Mouse (Mus musculus) limb, embryonic 10.5 days (tissue): ENCODE data around the gene Rreb1. TPM values are rescaled to one million over a fixed set of nuclear protein-coding genes. Genes with fewer than 3 reads are reported as not detected.

Source experiments
- DNase-seq: peaks from one replicate; pipeline ENCODE4 v3.0.0-alpha.2; 2017; ENCODE audit warnings: low spot score
- H3K27ac ChIP-seq: fragments of 300-500 bp; sonication (generic); 2 replicates; pipeline ENCODE4 v1.5.1; 2016; ENCODE audit warnings: mild to moderate bottlenecking
- H3K27me3 ChIP-seq: fragments of 300-500 bp; sonication (generic); 2 replicates; pipeline ENCODE4 v1.6.1; 2016; ENCODE audit warnings: low read depth, mild to moderate bottlenecking; ENCODE audit not compliant: poor library complexity, severe bottlenecking
- H3K36me3 ChIP-seq: fragments of 300-500 bp; sonication (generic); 2 replicates; pipeline ENCODE4 v1.6.1; 2016; ENCODE audit warnings: mild to moderate bottlenecking, moderate library complexity
- H3K4me1 ChIP-seq: fragments of 300-500 bp; sonication (generic); 2 replicates; pipeline ENCODE4 v1.6.1; 2016
- H3K4me3 ChIP-seq: fragments of 300-500 bp; sonication (generic); 2 replicates; pipeline ENCODE4 v1.5.1; 2016; ENCODE audit warnings: mild to moderate bottlenecking, moderate library complexity
- H3K9me3 ChIP-seq: fragments of 300-500 bp; sonication (generic); replicated peaks from 2 replicates; pipeline ENCODE4 v1.6.1; 2016; ENCODE audit warnings: mild to moderate bottlenecking
- WGBS: fragments of 180-500 bp; shearing (Covaris S2); methylation state at CpG from one replicate; pipeline ENCODE4 v1.1.7; 2016; 5-methylcytosine and 5-hydroxymethylcytosine counted together
- polyA plus RNA-seq: library from polyadenylated mRNA; unstranded; fragments of >200 nt; fragmentation: Nextera tagmentation; extraction: Ambion mirVana; gene quantifications from 2 replicates; pipeline ENCODE4 v1.2.1, GENCODE M21; 2016

Gene Rreb1
- polyA plus RNA-seq, 1 experiment from 2014 or later = 5.4 TPM

GRCm38 (mm10) chr13:37944306-37944705, 166.1 kb downstream of the Rreb1 start:
- DNase-seq = no peak
- H3K27ac ChIP-seq = no peak overlapping the region
- 88% methylated on average over 1 of the region's 1 CpGs for WGBS
- no peak overlapping the region for H3K4me3 ChIP-seq
- H3K9me3 ChIP-seq = no peaks in the 10 kb centered on the region
- H3K36me3 ChIP-seq = peaks cover 25% of the 10 kb centered on the region
- no peaks in the 10 kb centered on the region for H3K4me1 ChIP-seq
- no peaks in the 10 kb centered on the region for H3K27me3 ChIP-seq

GRCm38 (mm10) chr13:37945392-37945791, 167.2 kb downstream of the Rreb1 start:
- H3K4me1 ChIP-seq = no peaks in the 10 kb centered on the region
- DNase-seq = no peak
- 87% methylated on average over 8 of the region's 8 CpGs for WGBS
- no peaks in the 10 kb centered on the region for H3K27me3 ChIP-seq
- H3K4me3 ChIP-seq = no peak overlapping the region
- H3K9me3 ChIP-seq = no peaks in the 10 kb centered on the region
- no peak overlapping the region for H3K27ac ChIP-seq
- H3K36me3 ChIP-seq = peaks cover 30% of the 10 kb centered on the region

- Histone ChIP-seq H3K4me1 (no peaks in the 10 kb centered on the region), H3K36me3 (peaks cover 30% of the 10 kb centered on the region)
- WGBS = 27% methylated on average over 6 of the region's 6 CpGs
Observed at GRCm38 (mm10) chr13:37946734-37947133, 168.5 kb downstream of the Rreb1 start.

GRCm38 (mm10) chr13:37952981-37953380, 174.8 kb downstream of the Rreb1 start:
- no peak overlapping the region for H3K27ac ChIP-seq
- H3K4me3 ChIP-seq = no peak overlapping the region
- peaks cover 18% of the 10 kb centered on the region for H3K36me3 ChIP-seq
- H3K9me3 ChIP-seq = no peaks in the 10 kb centered on the region
- no peak for DNase-seq
- WGBS = 87% methylated on average over 6 of the region's 6 CpGs
- H3K4me1 ChIP-seq = no peaks in the 10 kb centered on the region
- H3K27me3 ChIP-seq = no peaks in the 10 kb centered on the region

More at GRCm38 (mm10) chr13:37946734-37947133, 168.5 kb downstream of the Rreb1 start:
- peak; percentile 92 for DNase-seq
- Histone ChIP-seq H3K4me3 (no peak overlapping the region), H3K9me3 (no peaks in the 10 kb centered on the region), H3K27me3 (no peaks in the 10 kb centered on the region), H3K27ac (peak overlapping the region; percentile 42; the same call in 1 of the 2 replicates)

GRCm38 (mm10) chr13:37954318-37954717, 176.1 kb downstream of the Rreb1 start:
- Histone ChIP-seq H3K4me3 (no peak overlapping the region), H3K27ac (no peak overlapping the region), H3K9me3 (no peaks in the 10 kb centered on the region), H3K36me3 (peaks cover 4% of the 10 kb centered on the region), H3K4me1 (no peaks in the 10 kb centered on the region), H3K27me3 (no peaks in the 10 kb centered on the region)
- WGBS = 89% methylated on average over 1 of the region's 1 CpGs
- no peak for DNase-seq

GRCm38 (mm10) chr13:37958498-37959238, 180.5 kb downstream of the Rreb1 start:
- no peaks in the 10 kb centered on the region for H3K36me3 ChIP-seq
- no peak overlapping the region for H3K27ac ChIP-seq
- H3K4me1 ChIP-seq = peaks cover 2% of the 10 kb centered on the region
- H3K27me3 ChIP-seq = no peaks in the 10 kb centered on the region
- WGBS = 92% methylated on average over 18 of the region's 18 CpGs
- H3K9me3 ChIP-seq = no peaks in the 10 kb centered on the region
- H3K4me3 ChIP-seq = no peak overlapping the region
- no peak for DNase-seq

- 81% methylated on average over 15 of the region's 15 CpGs for WGBS
- Histone ChIP-seq H3K36me3 (no peaks in the 10 kb centered on the region), H3K4me1 (peaks cover 9% of the 10 kb centered on the region), H3K27ac (no peak overlapping the region), H3K4me3 (no peak overlapping the region), H3K9me3 (no peaks in the 10 kb centered on the region), H3K27me3 (peaks cover 4% of the 10 kb centered on the region; the same call in 1 of the 2 replicates)
- no peak for DNase-seq
Observed at GRCm38 (mm10) chr13:37959239-37959907, 181.2 kb downstream of the Rreb1 start.

GRCm38 (mm10) chr13:37959936-37960335, 181.7 kb downstream of the Rreb1 start:
- H3K27me3 ChIP-seq = peaks cover 10% of the 10 kb centered on the region; the same call in 1 of the 2 replicates
- H3K27ac ChIP-seq = no peak overlapping the region
- no peaks in the 10 kb centered on the region for H3K9me3 ChIP-seq
- no peak overlapping the region for H3K4me3 ChIP-seq
- no peak for DNase-seq
- H3K36me3 ChIP-seq = no peaks in the 10 kb centered on the region
- 87% methylated on average over 7 of the region's 7 CpGs for WGBS
- H3K4me1 ChIP-seq = peaks cover 14% of the 10 kb centered on the region

- Histone ChIP-seq H3K4me3 (no peak overlapping the region), H3K27ac (0 out of 2 replicates have a peak overlapping the region, but pooled peaks have one; percentile 19), H3K4me1 (peaks cover 40% of the 10 kb centered on the region), H3K9me3 (no peaks in the 10 kb centered on the region), H3K27me3 (peaks cover 13% of the 10 kb centered on the region; the same call in 1 of the 2 replicates), H3K36me3 (no peaks in the 10 kb centered on the region)
- 75% methylated on average over 9 of the region's 9 CpGs for WGBS
- DNase-seq = no peak
Observed at GRCm38 (mm10) chr13:37962541-37962940, 184.3 kb downstream of the Rreb1 start.

- peak overlapping the region; percentile 51 for H3K4me3 ChIP-seq
- 2% methylated on average over 12 of the region's 12 CpGs for WGBS
- H3K27me3 ChIP-seq = peaks cover 13% of the 10 kb centered on the region; the same call in 1 of the 2 replicates
- H3K4me1 ChIP-seq = peaks cover 46% of the 10 kb centered on the region
- peak overlapping the region; percentile 78 for H3K27ac ChIP-seq
- DNase-seq = peak; percentile 85
- H3K9me3 ChIP-seq = no peaks in the 10 kb centered on the region
- H3K36me3 ChIP-seq = no peaks in the 10 kb centered on the region
Observed at GRCm38 (mm10) chr13:37963354-37964007, 185.3 kb downstream of the Rreb1 start.

GRCm38 (mm10) chr13:37964128-37965087, 186.2 kb downstream of the Rreb1 start:
- H3K9me3 ChIP-seq = no peaks in the 10 kb centered on the region
- H3K27me3 ChIP-seq = peaks cover 13% of the 10 kb centered on the region; the same call in 1 of the 2 replicates
- H3K4me3 ChIP-seq = peak overlapping the region; percentile 51
- H3K4me1 ChIP-seq = peaks cover 46% of the 10 kb centered on the region
- DNase-seq = no peak
- WGBS = 47% methylated on average over 20 of the region's 20 CpGs
- H3K36me3 ChIP-seq = no peaks in the 10 kb centered on the region
- peak overlapping the region; percentile 78 for H3K27ac ChIP-seq
